Mouse (Mus musculus) forelimb bud, embryonic 11.5 days (tissue): Measurements from ENCODE around the gene Olfr1424.
"Not testable (repeated sequence)": the region's sequence is repeated elsewhere in the genome, so short reads cannot be mapped to it uniquely, and the experiment has no call there.

Source experiments
- DNase-seq: peaks from one replicate; pipeline ENCODE4 v3.0.0-alpha.2; 2012; ENCODE audit warnings: low read depth, low spot score

Gene Olfr1424

GRCm38 (mm10) chr19:12062582-12062981 is at the start of gene Olfr1424:
Olfr1424 (minus strand) TSS chr19:12062682.
- DNase-seq: not testable (repeated sequence)

- no peak for DNase-seq
Observed at GRCm38 (mm10) chr19:12104541-12104940, 42.1 kb upstream of the Olfr1424 start.

GRCm38 (mm10) chr19:12103234-12103633 is 40.8 kb upstream of the Olfr1424 start, which contains the start of gene Olfr1427:
Olfr1427 (minus strand) TSS chr19:12103334.
- DNase-seq: no peak

GRCm38 (mm10) chr19:12091913-12092312 is 29.4 kb upstream of the Olfr1424 start, which contains the start of gene Olfr1426:
Olfr1426 (minus strand) TSS chr19:12092013.
- no peak for DNase-seq

- not testable (repeated sequence) for DNase-seq
Observed at GRCm38 (mm10) chr19:12077631-12078030, 15.1 kb upstream of the Olfr1424 start, which contains the start of gene Olfr1425. Olfr1425 (minus strand) TSS chr19:12077731.

GRCm38 (mm10) chr19:12069546-12069945 is 7.1 kb upstream of the Olfr1424 start:
- not testable (repeated sequence) for DNase-seq

- DNase-seq: not testable (repeated sequence)
Observed at GRCm38 (mm10) chr19:12067806-12068205, 5.3 kb upstream of the Olfr1424 start.

GRCm38 (mm10) chr19:12043163-12043562 is 19.3 kb downstream of the Olfr1424 start:
- DNase-seq: no peak

- no peak for DNase-seq
Observed at GRCm38 (mm10) chr19:12041217-12041616, 21.3 kb downstream of the Olfr1424 start, which contains the start of gene Olfr1423. Olfr1423 (minus strand) TSS chr19:12041317.

- no peak for DNase-seq
Observed at GRCm38 (mm10) chr19:12037727-12038126, 24.8 kb downstream of the Olfr1424 start.

GRCm38 (mm10) chr19:12026606-12027005 is 35.9 kb downstream of the Olfr1424 start:
- DNase-seq: no peak

GRCm38 (mm10) chr19:12025333-12025732 is 37.1 kb downstream of the Olfr1424 start:
- DNase-seq: no peak

- DNase-seq: no peak
Observed at GRCm38 (mm10) chr19:12024149-12024548, 38.3 kb downstream of the Olfr1424 start.

GRCm38 (mm10) chr19:12016192-12016591 is 46.3 kb downstream of the Olfr1424 start:
- no peak for DNase-seq

GRCm38 (mm10) chr19:12015708-12016107 is 46.8 kb downstream of the Olfr1424 start:
- no peak for DNase-seq

GRCm38 (mm10) chr19:12013228-12013627 is 49.3 kb downstream of the Olfr1424 start:
- peak; percentile 34 for DNase-seq

GRCm38 (mm10) chr19:12012615-12013014 is 49.9 kb downstream of the Olfr1424 start:
- no peak for DNase-seq

- peak; percentile 96 for DNase-seq
Observed at GRCm38 (mm10) chr19:12011560-12012556, 50.6 kb downstream of the Olfr1424 start.

- DNase-seq: peak; percentile 97
Observed at GRCm38 (mm10) chr19:12010916-12011559, 51.4 kb downstream of the Olfr1424 start.

- DNase-seq: peak; percentile 68
Observed at GRCm38 (mm10) chr19:12010281-12010771, 52.2 kb downstream of the Olfr1424 start.

GRCm38 (mm10) chr19:12009501-12010280 is 52.8 kb downstream of the Olfr1424 start:
- DNase-seq: peak; percentile 90
